18 mouse cellular contexts compared by ENCODE assay signal in the genomic region with DNA sequence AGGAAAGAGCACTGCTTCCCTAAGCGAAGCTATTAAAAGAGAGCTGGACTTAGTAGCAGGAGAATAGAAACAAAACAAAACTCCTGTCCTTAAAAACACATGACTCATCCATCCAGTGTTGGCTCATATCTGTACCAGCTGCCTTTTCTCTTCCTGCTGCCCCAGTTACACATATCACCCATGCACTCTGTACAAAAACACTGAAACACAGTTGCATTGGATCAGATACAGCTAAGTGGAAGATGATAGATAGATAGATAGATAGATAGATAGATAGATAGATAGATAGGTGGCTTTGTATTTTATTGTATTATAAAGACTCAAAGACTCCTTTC.
DNase-seq lines count a peak whose midpoint lies in the region; ATAC-seq and TF ChIP-seq lines count a peak whose summit lies in the region.
"Had no signal": no experiment of that assay in that cellular context is flagged by ENCODE, and none has a peak within 500 bp of the region (broad histone marks: within the 10 kb centered on the region; RNA-seq: fewer than 3 reads in every experiment).

No protein-coding gene starts in this region.

- H3K36me3 ChIP-seq in heart, embryonic 16.5 days (ENCODE audit: control insufficient read depth, insufficient read depth): no peaks in the 10 kb centered on the region
- H3K36me3 ChIP-seq in heart, embryonic 12.5 days: no peaks in the 10 kb centered on the region
- H3K36me3 ChIP-seq in midbrain, embryonic 15.5 days (replicated peaks): no peaks in the 10 kb centered on the region
- H3K36me3 ChIP-seq: heart, embryonic 13.5 days; hindbrain, embryonic 15.5 days; limb, embryonic 15.5 days had no signal

- H3K27me3 ChIP-seq in heart, embryonic 16.5 days (ENCODE audit: control insufficient read depth, insufficient read depth, low read length): no peaks in the 10 kb centered on the region
- H3K27me3 ChIP-seq in heart, embryonic 12.5 days (replicated peaks): no peaks in the 10 kb centered on the region
- H3K27me3 ChIP-seq in midbrain, embryonic 15.5 days (replicated peaks): no peaks in the 10 kb centered on the region
- H3K27me3 ChIP-seq: CH12.LX; heart, embryonic 13.5 days; hindbrain, embryonic 15.5 days; limb, embryonic 15.5 days had no signal

- no peak overlapping the region for H3K27ac ChIP-seq in heart, embryonic 16.5 days (ENCODE audit: low read length)
- no peak overlapping the region for H3K27ac ChIP-seq in heart, embryonic 12.5 days (ENCODE audit: poor library complexity, severe bottlenecking)
- H3K27ac ChIP-seq in left cerebral cortex, adult 2 months: no peak overlapping the region
- H3K27ac ChIP-seq in midbrain, embryonic 15.5 days: no peak overlapping the region
- H3K27ac ChIP-seq: heart, embryonic 13.5 days; hindbrain, embryonic 15.5 days; limb, embryonic 15.5 days had no signal

- WGBS in heart, embryonic 16.5 days: 35% methylated on average over 1 of the region's 1 CpGs
- WGBS in heart, embryonic 12.5 days: 43% methylated on average over 1 of the region's 1 CpGs
- 80% methylated on average over 1 of the region's 1 CpGs for WGBS in midbrain, embryonic 15.5 days

- H3K4me1 ChIP-seq in heart, embryonic 16.5 days (ENCODE audit: control insufficient read depth, insufficient read depth, low read length): no peaks in the 10 kb centered on the region
- 0 out of 2 replicates have a peak, but pooled peaks cover 4% of the 10 kb centered on the region for H3K4me1 ChIP-seq in heart, embryonic 12.5 days (replicated peaks)
- no peaks in the 10 kb centered on the region for H3K4me1 ChIP-seq in midbrain, embryonic 15.5 days
- H3K4me1 ChIP-seq: hindbrain, embryonic 15.5 days; limb, embryonic 15.5 days had no signal

- no peak overlapping the region for H3K4me3 ChIP-seq in heart, embryonic 16.5 days (ENCODE audit: low read length)
- no peak overlapping the region for H3K4me3 ChIP-seq in heart, embryonic 12.5 days
- no peak overlapping the region for H3K4me3 ChIP-seq in left cerebral cortex, adult 2 months
- H3K4me3 ChIP-seq in midbrain, embryonic 15.5 days: no peak overlapping the region
- H3K4me3 ChIP-seq: erythroblast, embryonic 14.5 days; heart, embryonic 13.5 days; hindbrain, embryonic 15.5 days; limb, embryonic 15.5 days had no signal

- peak; percentile 35 for DNase-seq in adrenal gland, adult 2 months
- DNase-seq in adrenal gland, adult 8-10 months: no peak
- peak; percentile 13 for DNase-seq in right cerebral cortex, adult 18-20 months
- DNase-seq in right cerebral cortex, postnatal 10 days (ENCODE audit: low spot score in 2 of 2): no peak
- no peak for DNase-seq in left cerebral cortex, adult 2 months (ENCODE audit: extremely low spot score in 1 of 2, low spot score in 2 of 2)
- DNase-seq: cerebellum, adult 9-10 months; kidney, adult 11 months; kidney, postnatal 36 days; right cerebral cortex, postnatal 14 days; thymus, postnatal 14 days had no signal

- no peak for TF ChIP-seq CTCF in left cerebral cortex, adult 2 months (IDR thresholded peaks at IDR 0.05)

- H3K4me2 ChIP-seq in heart, embryonic 16.5 days (ENCODE audit: low read depth, low read length): no peak overlapping the region
- H3K4me2 ChIP-seq in heart, embryonic 12.5 days: no peak overlapping the region
- H3K4me2 ChIP-seq in midbrain, embryonic 15.5 days: no peak overlapping the region
- H3K4me2 ChIP-seq: heart, embryonic 13.5 days; hindbrain, embryonic 15.5 days; limb, embryonic 15.5 days had no signal

- intact Hi-C loops in left cerebral cortex, adult 2 months (cut with DNase I): loop anchor here (5.0 to 10.0 kb wide), 3 partner anchors 176 to 676 kb away; no protein-coding TSS in a partner anchor

- no peaks in the 10 kb centered on the region for H3K9me3 ChIP-seq in heart, embryonic 16.5 days (replicated peaks; ENCODE audit: control insufficient read depth, low read length)
- H3K9me3 ChIP-seq in heart, embryonic 12.5 days (replicated peaks): no peaks in the 10 kb centered on the region
- H3K9me3 ChIP-seq in midbrain, embryonic 15.5 days: no peaks in the 10 kb centered on the region
- H3K9me3 ChIP-seq: heart, embryonic 13.5 days; hindbrain, embryonic 15.5 days; limb, embryonic 15.5 days had no signal

- H3K9ac ChIP-seq in heart, embryonic 16.5 days (ENCODE audit: low read length): no peak overlapping the region
- H3K9ac ChIP-seq in heart, embryonic 12.5 days: no peak overlapping the region
- H3K9ac ChIP-seq in midbrain, embryonic 15.5 days: no peak overlapping the region
- H3K9ac ChIP-seq: heart, embryonic 13.5 days; hindbrain, embryonic 15.5 days; limb, embryonic 15.5 days had no signal

- peak; percentile 28; the same call in 1 of the 2 replicates for ATAC-seq in heart, embryonic 16.5 days (replicated peaks; ENCODE audit: extremely low read depth, insufficient read depth, low FRiP score)
- ATAC-seq in heart, embryonic 12.5 days (ENCODE audit: insufficient number of reproducible peaks, low FRiP score): no peak
- no peak for ATAC-seq in midbrain, embryonic 15.5 days (replicated peaks)

Comparison
In these comparisons a context has a peak if more than half of its experiments do, and no peak if none do; other contexts are left out.
1. DNase-seq: peak in adrenal gland, adult 2 months (single experiment) and right cerebral cortex, adult 18-20 months (single experiment); none in adrenal gland, adult 8-10 months (single experiment), right cerebral cortex, postnatal 10 days (0 of 2) and left cerebral cortex, adult 2 months (0 of 2).